Mouse (Mus musculus) layer of hippocampus, adult 2 months (tissue): ENCODE measurements around the gene Lrmda. TPM values are rescaled to one million over a fixed set of nuclear protein-coding genes. Genes with fewer than 3 reads are reported as not detected.

Experiments used
- DNase-seq, 2 experiments: peaks; one replicate each; pipeline ENCODE4 v3.0.0; 2022; ENCODE audit warnings: low spot score in 2 of 2
- H3K27ac ChIP-seq: fragments of 200-600 bp; 2 replicates; pipeline ENCODE4 v1.8.1; 2022
- H3K4me3 ChIP-seq: fragments of 200-600 bp; 2 replicates; pipeline ENCODE4 v1.8.1; 2022; ENCODE audit warnings: mild to moderate bottlenecking
- CTCF ChIP-seq: fragments of 200-600 bp; conservative IDR thresholded peaks from 2 replicates; pipeline ENCODE4 v1.8.1; 2022; ENCODE audit warnings: antibody characterized with exemption, mild to moderate bottlenecking, moderate library complexity
- total RNA-seq, 2 experiments: library from RNA; stranded (reverse); gene quantifications; 2 replicates each; pipeline ENCODE4 v1.2.3; 2021

Lrmda gene
- total RNA-seq, 2 experiments from 2014 or later, result 0.87 to 1.5 TPM

DNA sequence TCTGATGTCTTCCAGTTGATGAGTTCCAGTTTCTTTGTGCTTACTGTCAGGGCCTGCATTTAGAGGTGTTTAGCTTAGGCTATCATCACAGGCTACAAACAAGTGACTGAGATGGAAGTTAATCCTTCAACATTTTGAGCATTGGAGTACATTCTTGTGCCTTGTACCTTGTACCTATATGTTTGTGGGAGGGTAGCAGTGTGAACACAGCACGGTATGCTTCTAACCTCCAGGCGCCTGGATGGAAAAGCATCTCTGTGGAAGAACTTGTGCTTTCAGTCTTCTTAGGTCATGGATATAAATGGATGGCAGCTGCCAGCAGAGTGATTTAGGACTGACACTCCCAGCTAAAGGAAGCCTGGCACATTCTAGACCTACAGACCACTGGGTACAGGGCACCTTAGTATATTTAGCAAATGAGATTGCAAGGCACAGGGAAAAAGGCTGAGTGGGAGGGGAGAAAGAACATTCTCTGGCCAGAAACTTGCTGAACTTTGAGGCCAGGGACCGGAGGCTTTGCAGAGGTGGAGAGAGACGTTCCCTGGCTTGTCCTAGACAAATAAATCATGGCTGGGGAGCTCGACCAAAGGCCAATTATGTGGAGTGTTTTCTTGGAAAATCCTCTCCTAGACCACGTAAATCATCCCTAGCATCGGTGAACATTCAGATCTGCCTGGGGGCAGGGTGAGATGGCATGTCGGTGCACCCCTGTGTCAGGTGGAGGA, 607.8 kb downstream of the Lrmda start:
- no peak for DNase-seq
- no peak overlapping the region for H3K27ac ChIP-seq

DNA sequence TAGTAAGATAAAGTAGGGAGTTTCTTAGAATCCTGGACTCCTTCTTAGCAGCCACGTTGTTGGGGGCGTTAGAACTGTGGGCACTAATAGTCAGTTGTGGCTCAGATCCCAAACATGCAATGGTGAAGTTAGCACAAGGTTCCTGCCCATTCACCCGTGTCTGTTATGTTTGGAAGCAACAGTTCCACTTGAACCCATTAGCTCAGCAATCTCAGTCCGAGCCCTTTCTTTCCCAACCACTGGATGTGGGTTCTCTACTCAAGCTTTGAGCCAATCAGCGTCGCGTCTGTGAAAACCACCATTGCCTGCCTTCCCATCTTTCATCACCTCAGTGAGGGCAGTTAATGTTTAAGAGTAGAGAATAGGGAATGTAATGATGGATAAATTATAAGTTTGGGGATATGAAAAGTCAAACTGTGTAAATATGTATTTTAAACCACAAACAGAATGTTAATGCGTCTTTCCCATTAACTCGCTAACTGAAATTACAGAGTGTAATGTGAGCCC, 610.9 kb downstream of the Lrmda start:
- Histone ChIP-seq H3K4me3 (no peak overlapping the region), H3K27ac (no peak overlapping the region)
- no peak for DNase-seq
- no peak for TF ChIP-seq CTCF

More for the DNA sequence above, 607.8 kb downstream of the Lrmda start:
- no peak overlapping the region for H3K4me3 ChIP-seq
- no peak for TF ChIP-seq CTCF

DNA sequence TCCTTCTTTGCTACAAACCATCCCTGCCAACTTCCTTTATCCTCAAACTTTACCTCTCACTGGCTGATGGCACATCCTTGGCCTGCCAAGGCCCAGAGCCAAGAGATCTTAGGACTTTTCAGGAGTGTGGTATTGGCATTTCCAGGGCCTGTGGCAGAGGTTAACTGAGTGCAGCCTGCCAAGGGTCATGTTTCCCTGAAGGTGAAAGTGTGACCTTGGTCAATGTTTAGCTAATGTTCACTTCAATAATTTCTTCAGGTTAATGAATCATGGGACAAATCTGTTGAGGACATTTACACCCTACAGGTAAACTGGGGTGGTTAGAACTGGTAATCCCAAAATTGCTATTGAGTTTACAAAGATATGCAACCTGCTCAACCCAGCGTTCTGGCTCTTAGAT, 614.1 kb downstream of the Lrmda start:
- Histone ChIP-seq H3K27ac (no peak overlapping the region), H3K4me3 (no peak overlapping the region)
- DNase-seq, result no peak
- no peak for TF ChIP-seq CTCF

DNA sequence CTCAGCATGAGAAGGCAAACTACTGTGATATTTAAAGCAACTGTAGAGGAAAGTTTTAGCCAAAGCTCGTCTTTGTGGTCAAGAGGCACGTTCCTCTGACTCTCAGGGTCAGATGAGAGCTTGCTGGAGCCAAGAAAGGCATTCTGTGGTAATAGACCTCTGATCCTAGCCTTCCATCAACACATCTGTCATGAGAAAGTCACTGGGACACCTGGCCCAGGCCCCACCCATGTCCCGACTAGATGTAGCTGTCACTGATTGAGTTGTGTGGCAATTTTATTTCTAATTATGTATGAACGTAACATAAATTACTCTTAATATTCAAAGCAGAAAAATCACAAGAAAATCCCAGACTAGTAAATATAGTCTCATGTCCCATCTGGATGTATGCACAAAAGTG, 624.0 kb downstream of the Lrmda start:
- DNase-seq, result no peak
- no peak for TF ChIP-seq CTCF
- H3K27ac ChIP-seq, result no peak overlapping the region
- H3K4me3 ChIP-seq, result no peak overlapping the region

DNA sequence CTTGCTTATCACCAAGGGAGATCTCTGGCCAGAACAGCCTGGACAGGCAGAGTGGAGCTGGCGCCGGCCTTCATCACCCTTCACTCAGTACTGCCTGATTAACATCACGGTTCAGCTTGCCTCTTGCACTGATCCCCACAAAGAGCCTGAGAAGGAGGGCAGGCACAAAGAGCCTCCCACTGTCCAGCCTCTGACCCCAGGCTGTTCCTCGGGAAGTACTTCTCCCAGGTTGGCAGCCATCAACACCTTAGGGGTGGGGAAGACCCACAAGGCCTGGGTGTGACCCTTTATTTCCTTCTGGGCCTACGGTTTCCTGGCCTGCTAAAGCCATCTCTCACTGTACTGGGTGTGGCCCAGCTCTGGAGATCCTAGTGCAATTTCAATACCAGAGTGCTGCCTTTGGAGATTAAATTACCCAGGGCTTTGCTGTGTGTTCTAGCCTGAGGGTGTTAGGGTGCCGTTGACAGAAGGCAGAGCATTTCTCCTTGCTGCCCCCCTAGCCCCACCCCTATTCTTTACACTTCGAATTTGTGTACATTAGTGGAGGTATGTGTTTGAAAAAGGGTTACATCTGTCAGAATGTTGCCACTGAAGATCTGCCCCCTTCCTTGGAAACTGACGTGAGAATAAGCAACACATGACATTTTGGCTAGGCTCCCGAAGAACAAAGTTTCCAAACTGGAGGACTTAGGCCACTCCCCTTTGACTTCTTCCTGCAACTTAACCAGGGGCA, 628.5 kb downstream of the Lrmda start:
- TF ChIP-seq CTCF, result no peak
- no peak overlapping the region for H3K4me3 ChIP-seq
- no peak for DNase-seq
- H3K27ac ChIP-seq, result no peak overlapping the region

DNA sequence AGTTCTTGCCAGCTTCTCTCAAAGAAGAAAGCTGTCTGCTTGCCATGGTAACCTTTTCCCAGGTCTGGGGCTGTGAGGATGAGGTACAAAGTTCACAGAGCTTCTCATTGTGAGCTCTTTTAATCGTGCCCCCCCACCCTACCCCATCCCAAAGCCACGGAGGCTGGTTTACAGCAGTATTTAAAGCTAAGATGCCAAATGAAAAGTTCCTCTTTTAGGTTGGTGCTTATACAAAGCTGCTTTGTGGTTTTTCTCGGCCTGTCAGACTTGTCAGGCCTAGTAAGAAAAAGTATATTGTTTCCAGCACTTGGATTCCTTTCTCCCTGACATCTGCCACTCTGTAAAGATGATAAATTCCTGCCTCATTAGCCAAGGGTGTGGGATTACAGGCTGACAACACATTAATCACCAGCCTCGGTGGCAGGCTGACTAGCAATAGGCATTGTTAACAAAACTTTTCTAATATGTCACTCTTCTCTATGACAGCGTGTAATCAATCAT, 629.9 kb downstream of the Lrmda start:
- TF ChIP-seq CTCF, result no peak
- H3K27ac ChIP-seq, result no peak overlapping the region
- DNase-seq, result peak in 1 of 2 experiments; percentile 20
- H3K4me3 ChIP-seq, result no peak overlapping the region

DNA sequence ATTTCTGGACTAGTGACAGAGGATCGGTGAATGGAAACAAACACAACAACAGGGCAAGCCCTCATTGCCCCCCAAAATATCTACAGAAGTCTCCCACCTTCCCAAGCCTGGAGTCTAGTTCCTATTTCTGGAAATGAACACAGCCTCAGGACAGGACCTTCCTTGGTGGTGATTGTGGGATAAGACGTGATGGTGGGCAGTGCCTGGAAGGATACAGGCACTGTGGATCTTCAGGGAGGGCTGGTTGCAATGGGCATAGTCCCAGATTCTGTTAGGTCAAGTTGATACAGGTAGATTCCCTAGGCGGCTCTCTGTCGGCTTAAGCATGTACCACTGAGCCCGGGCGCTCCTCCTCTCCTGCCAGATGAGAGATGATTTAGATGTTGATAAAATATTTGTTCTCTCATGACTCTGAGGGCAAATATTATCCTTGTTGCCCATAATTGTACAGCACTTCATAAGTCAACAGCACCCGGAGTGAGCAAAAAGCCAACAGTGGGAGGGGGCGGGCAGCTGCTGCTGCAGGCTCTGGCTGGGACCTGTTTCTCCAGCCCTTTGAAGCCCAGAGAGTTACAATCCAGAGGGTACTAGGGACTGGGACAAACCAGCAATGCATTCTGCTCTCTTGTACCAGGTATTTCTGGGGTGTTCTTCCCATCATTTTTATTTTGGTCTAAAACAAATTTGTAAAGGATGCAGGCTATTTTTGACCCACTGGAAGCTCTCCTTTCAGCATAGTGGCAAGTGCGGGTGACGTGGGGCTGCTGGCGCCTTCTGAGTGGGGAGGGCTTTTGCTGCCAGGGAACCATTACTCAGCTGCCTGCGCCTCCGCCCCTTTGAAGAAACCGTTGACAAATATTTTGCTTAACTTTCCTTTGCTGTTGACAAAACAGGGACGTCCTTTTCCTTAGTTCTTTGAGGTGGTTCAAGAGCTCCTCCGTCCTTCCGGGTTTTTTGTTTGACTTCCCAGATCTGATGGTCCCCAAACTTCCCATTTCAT, 630.8 kb downstream of the Lrmda start:
- Histone ChIP-seq H3K27ac (no peak overlapping the region), H3K4me3 (no peak overlapping the region)
- DNase-seq, result no peak
- no peak for TF ChIP-seq CTCF

DNA sequence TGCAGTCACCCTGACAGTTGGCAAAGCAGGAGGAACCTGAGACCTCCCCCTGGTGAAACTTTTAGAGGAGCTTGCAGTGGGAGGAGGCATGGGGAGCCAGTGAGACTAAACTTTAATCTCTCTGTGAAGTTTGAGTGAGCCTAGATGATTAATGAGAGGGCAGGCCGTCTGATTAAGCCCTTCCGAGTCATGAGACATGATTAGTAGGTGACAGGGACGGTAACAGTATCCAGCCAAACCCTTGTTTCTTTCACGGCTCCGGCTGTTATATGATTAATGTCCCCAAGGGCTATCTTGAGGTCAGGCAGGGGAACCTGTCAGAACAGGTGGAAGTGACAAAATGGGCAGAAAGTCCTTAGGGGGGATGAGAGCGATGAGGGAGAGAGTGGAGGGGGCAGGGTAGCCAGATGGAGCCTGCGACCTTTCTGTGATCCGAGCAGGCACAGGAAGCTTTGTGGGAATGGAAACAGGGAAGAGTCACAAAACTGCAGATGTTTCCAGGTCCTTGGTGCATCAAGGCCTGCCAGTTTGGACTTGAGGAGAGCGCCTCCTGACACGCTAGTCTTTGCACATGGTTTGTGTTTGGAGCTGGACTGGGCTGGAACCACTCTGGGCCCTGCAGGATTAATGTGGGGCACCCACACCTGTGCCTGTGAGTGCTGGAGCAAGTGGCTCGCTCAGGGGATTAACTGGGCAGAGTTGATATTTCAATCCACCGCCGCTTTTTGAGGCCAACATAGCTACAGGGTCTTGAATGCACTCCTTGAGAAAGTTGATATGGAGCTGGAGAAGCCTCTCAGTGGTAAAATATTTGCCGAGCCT, 631.8 kb downstream of the Lrmda start:
- DNase-seq, result no peak
- Histone ChIP-seq H3K27ac (no peak overlapping the region), H3K4me3 (no peak overlapping the region)
- TF ChIP-seq CTCF, result no peak

DNA sequence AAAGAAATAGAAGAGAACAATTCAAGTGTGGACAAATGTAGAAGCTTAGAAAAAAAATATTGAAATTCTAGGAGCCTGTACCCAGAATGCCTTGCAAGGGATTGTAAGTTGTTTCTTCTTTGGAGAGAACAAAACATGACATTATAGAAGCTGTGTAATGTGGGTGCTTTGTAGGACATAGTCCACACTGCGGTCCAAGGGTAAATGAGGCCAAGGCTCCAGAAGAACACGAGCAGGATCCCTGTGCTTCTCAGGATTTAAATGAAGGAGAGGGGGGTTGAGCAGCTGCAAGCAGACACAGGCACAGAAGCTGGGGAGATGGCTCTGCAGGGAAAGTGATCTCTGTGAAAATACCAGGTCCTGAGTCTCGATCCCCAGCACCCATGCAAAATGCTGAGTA, 643.0 kb downstream of the Lrmda start:
- no peak overlapping the region for H3K27ac ChIP-seq
- H3K4me3 ChIP-seq, result no peak overlapping the region
- no peak for TF ChIP-seq CTCF
- no peak for DNase-seq

DNA sequence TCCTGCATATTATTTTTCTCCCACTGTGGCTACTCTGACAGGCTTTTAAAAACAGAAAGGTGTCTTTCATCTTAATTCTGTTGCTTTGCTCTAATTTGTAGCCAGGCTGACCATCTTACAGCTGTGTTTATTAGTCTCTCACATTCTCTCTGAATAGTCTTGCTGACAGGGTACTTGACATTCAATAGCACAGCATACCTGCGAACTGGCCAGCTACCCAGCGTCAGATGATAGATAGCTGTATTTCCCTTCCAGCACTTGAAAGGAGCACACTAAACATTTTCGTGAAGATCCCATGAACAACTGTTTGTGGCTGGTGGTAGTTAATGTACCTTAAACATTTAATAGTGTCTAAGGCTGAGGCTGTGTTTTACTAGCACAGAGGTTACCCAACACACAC, 646.9 kb downstream of the Lrmda start:
- TF ChIP-seq CTCF, result no peak
- no peak for DNase-seq
- no peak overlapping the region for H3K27ac ChIP-seq
- no peak overlapping the region for H3K4me3 ChIP-seq

DNA sequence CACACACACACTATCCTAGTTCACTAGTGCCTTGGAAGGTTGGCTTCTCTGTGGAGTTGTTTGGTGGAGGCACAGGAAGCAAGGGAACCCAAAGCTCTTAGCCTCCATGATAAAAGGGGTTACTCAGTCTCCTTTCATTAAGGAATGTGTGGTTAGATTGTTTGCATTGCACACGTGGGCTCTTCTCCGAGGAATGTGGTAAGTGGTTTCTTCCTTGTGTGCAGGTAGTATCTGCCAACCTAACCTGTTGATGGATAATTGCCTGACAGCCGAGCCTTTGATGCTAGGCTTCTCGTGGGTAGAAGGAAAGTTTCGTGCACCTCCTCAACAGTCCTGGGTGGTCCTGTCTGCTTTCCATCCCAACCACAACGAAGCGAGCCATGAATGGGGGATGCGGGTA, 648.8 kb downstream of the Lrmda start:
- no peak for TF ChIP-seq CTCF
- DNase-seq, result no peak
- Histone ChIP-seq H3K4me3 (no peak overlapping the region), H3K27ac (no peak overlapping the region)

DNA sequence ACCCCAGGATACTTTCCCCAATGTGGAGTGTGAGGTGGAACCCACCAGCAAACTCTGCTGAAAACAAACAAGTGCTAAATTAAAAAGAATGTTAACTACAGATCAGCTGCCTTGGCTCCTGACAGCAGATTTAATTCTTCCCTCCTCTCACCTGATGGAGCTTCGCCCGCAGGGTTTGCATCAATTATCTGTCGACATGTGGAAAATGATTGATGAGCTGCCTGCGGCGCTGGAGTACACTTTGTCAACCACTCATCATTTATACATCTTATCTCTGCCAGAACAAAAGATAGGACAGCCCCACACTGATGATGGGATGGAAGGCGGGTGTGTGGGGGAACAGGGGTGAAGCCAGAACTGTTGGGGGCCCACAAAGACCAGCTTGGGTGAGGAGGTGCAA, 649.2 kb downstream of the Lrmda start:
- Histone ChIP-seq H3K4me3 (no peak overlapping the region), H3K27ac (no peak overlapping the region)

More for the DNA sequence above, 649.2 kb downstream of the Lrmda start:
- TF ChIP-seq CTCF, result no peak
- DNase-seq, result no peak
